Mouse (Mus musculus): ENCODE data around the gene Gm49450. TPM values are rescaled to one million over a fixed set of nuclear protein-coding genes. Genes with fewer than 3 reads are reported as not detected.

Gm49450 gene
- polyA plus RNA-seq, 1 experiment from 2014 or later, result not detected

- H3K9ac ChIP-seq, result no peak overlapping the region
- no peak overlapping the region for H3K27ac ChIP-seq
- H3K9me3 ChIP-seq (ENCODE audit: control insufficient read depth, low read length), result no peaks in the 10 kb centered on the region
- peaks cover 51% of the 10 kb centered on the region for H3K27me3 ChIP-seq (ENCODE audit: control insufficient read depth, insufficient read depth, low read length)
- ATAC-seq (ENCODE audit: low FRiP score), result no peak
- H3K4me2 ChIP-seq (replicated peaks), result no peak overlapping the region
- WGBS, result 13% methylated on average over 19 of the region's 19 CpGs
- no peak for DNase-seq (ENCODE audit: low spot score)
- H3K36me3 ChIP-seq (replicated peaks; ENCODE audit: control insufficient read depth, insufficient read depth), result no peaks in the 10 kb centered on the region
- peaks cover 25% of the 10 kb centered on the region for H3K4me1 ChIP-seq (replicated peaks; ENCODE audit: control insufficient read depth, insufficient read depth, low read length)
- no peak overlapping the region for H3K4me3 ChIP-seq (replicated peaks; ENCODE audit: low read length)
These were observed 62.1 kb downstream of the Gm49450 start for GRCm38 (mm10) chr15:98891198-98891742.

- H3K4me3 ChIP-seq (replicated peaks; ENCODE audit: low read length), result no peak overlapping the region
These were observed 65.8 kb downstream of the Gm49450 start for GRCm38 (mm10) chr15:98887526-98887925.

GRCm38 (mm10) chr15:98886667-98887387 lies 66.5 kb downstream of the Gm49450 start:
- H3K27me3 ChIP-seq (ENCODE audit: control insufficient read depth, insufficient read depth, low read length), result peaks cover 7% of the 10 kb centered on the region; the same call in 1 of the 2 replicates
- DNase-seq (ENCODE audit: low spot score), result no peak
- no peak overlapping the region for H3K4me2 ChIP-seq (replicated peaks)
- H3K4me1 ChIP-seq (replicated peaks; ENCODE audit: control insufficient read depth, insufficient read depth, low read length), result no peaks in the 10 kb centered on the region
- 72% methylated on average over 8 of the region's 8 CpGs for WGBS
- no peak overlapping the region for H3K9ac ChIP-seq
- H3K4me3 ChIP-seq (replicated peaks; ENCODE audit: low read length), result no peak overlapping the region
- no peaks in the 10 kb centered on the region for H3K9me3 ChIP-seq (ENCODE audit: control insufficient read depth, low read length)
- no peak overlapping the region for H3K27ac ChIP-seq
- no peak for ATAC-seq (ENCODE audit: low FRiP score)
- no peaks in the 10 kb centered on the region for H3K36me3 ChIP-seq (replicated peaks; ENCODE audit: control insufficient read depth, insufficient read depth)

More at GRCm38 (mm10) chr15:98887526-98887925, 65.8 kb downstream of the Gm49450 start:
- Histone ChIP-seq H3K9ac (no peak overlapping the region), H3K9me3 (ENCODE audit: control insufficient read depth, low read length) (no peaks in the 10 kb centered on the region), H3K27me3 (ENCODE audit: control insufficient read depth, insufficient read depth, low read length) (peaks cover 14% of the 10 kb centered on the region), H3K27ac (no peak overlapping the region), H3K4me1 (replicated peaks; ENCODE audit: control insufficient read depth, insufficient read depth, low read length) (no peaks in the 10 kb centered on the region), H3K36me3 (replicated peaks; ENCODE audit: control insufficient read depth, insufficient read depth) (no peaks in the 10 kb centered on the region), H3K4me2 (replicated peaks) (no peak overlapping the region)
- ATAC-seq (ENCODE audit: low FRiP score) (no peak), DNase-seq (ENCODE audit: low spot score) (no peak)
- WGBS, result 83% methylated on average over 7 of the region's 7 CpGs

- no peak overlapping the region for H3K27ac ChIP-seq
- WGBS, result 87% methylated on average over 1 of the region's 1 CpGs
These were observed 69.2 kb downstream of the Gm49450 start for GRCm38 (mm10) chr15:98884106-98884505.

GRCm38 (mm10) chr15:98883661-98884060 lies 69.7 kb downstream of the Gm49450 start:
- Histone ChIP-seq H3K4me3 (replicated peaks; ENCODE audit: low read length) (no peak overlapping the region), H3K36me3 (replicated peaks; ENCODE audit: control insufficient read depth, insufficient read depth) (no peaks in the 10 kb centered on the region), H3K4me2 (replicated peaks) (no peak overlapping the region)

More at GRCm38 (mm10) chr15:98884106-98884505, 69.2 kb downstream of the Gm49450 start:
- no peak for DNase-seq (ENCODE audit: low spot score)
- Histone ChIP-seq H3K9ac (no peak overlapping the region), H3K4me1 (replicated peaks; ENCODE audit: control insufficient read depth, insufficient read depth, low read length) (peaks cover 10% of the 10 kb centered on the region), H3K27me3 (ENCODE audit: control insufficient read depth, insufficient read depth, low read length) (no peaks in the 10 kb centered on the region), H3K36me3 (replicated peaks; ENCODE audit: control insufficient read depth, insufficient read depth) (no peaks in the 10 kb centered on the region), H3K4me2 (replicated peaks) (no peak overlapping the region), H3K4me3 (replicated peaks; ENCODE audit: low read length) (no peak overlapping the region), H3K9me3 (ENCODE audit: control insufficient read depth, low read length) (no peaks in the 10 kb centered on the region)
- no peak for ATAC-seq (ENCODE audit: low FRiP score)

More at GRCm38 (mm10) chr15:98883661-98884060, 69.7 kb downstream of the Gm49450 start:
- no peaks in the 10 kb centered on the region for H3K27me3 ChIP-seq (ENCODE audit: control insufficient read depth, insufficient read depth, low read length)
- H3K9me3 ChIP-seq (ENCODE audit: control insufficient read depth, low read length), result no peaks in the 10 kb centered on the region
- ATAC-seq (ENCODE audit: low FRiP score) (no peak), DNase-seq (ENCODE audit: low spot score) (no peak)
- no peak overlapping the region for H3K9ac ChIP-seq
- H3K27ac ChIP-seq, result no peak overlapping the region
- H3K4me1 ChIP-seq (replicated peaks; ENCODE audit: control insufficient read depth, insufficient read depth, low read length), result peaks cover 10% of the 10 kb centered on the region

Other genes with a start within 250 kb of the Gm49450 start
- 5.6 and 6.6 TPM in 2 replicates for gene Ccdc65, start 245.3 kb downstream of the Gm49450 start, polyA plus RNA-seq (2014; fragmentation: Nextera tagmentation; extraction: Ambion mirVana)
- gene Fkbp11, start 225.4 kb downstream of the Gm49450 start, polyA plus RNA-seq (2014; fragmentation: Nextera tagmentation; extraction: Ambion mirVana), result 6.4 and 7.2 TPM in 2 replicates
- 77.2 and 84.7 TPM in 2 replicates for gene Arf3, start 190.3 kb downstream of the Gm49450 start, polyA plus RNA-seq (2014; fragmentation: Nextera tagmentation; extraction: Ambion mirVana)
- gene Wnt10b, start 175.4 kb downstream of the Gm49450 start, polyA plus RNA-seq (2014; fragmentation: Nextera tagmentation; extraction: Ambion mirVana), result not detected in 2 replicates
- 1.9 and 2.1 TPM in 2 replicates for gene Wnt1, start 163.7 kb downstream of the Gm49450 start, polyA plus RNA-seq (2014; fragmentation: Nextera tagmentation; extraction: Ambion mirVana)
- gene Ddn, start 144.1 kb downstream of the Gm49450 start, polyA plus RNA-seq (2014; fragmentation: Nextera tagmentation; extraction: Ambion mirVana), result 0.59 and 0.64 TPM in 2 replicates
- 59.0 and 65.3 TPM in 2 replicates for gene Prkag1, start 122.0 kb downstream of the Gm49450 start, polyA plus RNA-seq (2014; fragmentation: Nextera tagmentation; extraction: Ambion mirVana)
- gene Kmt2d, start 82.3 kb downstream of the Gm49450 start, polyA plus RNA-seq (2014; fragmentation: Nextera tagmentation; extraction: Ambion mirVana), result 12.9 and 14.9 TPM in 2 replicates
- gene Rhebl1, start 59.0 kb downstream of the Gm49450 start, polyA plus RNA-seq (2014; fragmentation: Nextera tagmentation; extraction: Ambion mirVana), result 19.4 and 19.8 TPM in 2 replicates
- gene Dhh, start 55.0 kb downstream of the Gm49450 start, polyA plus RNA-seq (2014; fragmentation: Nextera tagmentation; extraction: Ambion mirVana), result 1.1 and 1.4 TPM in 2 replicates
- 6.4 and 8.1 TPM in 2 replicates for gene Lmbr1l, start 35.3 kb downstream of the Gm49450 start, polyA plus RNA-seq (2014; fragmentation: Nextera tagmentation; extraction: Ambion mirVana)
- 1,223 and 1,455 TPM in 2 replicates for gene Tuba1b, start 19.0 kb downstream of the Gm49450 start, polyA plus RNA-seq (2014; fragmentation: Nextera tagmentation; extraction: Ambion mirVana)
- 14,408 and 15,410 TPM in 2 replicates for gene Tuba1a, start 152 bp upstream of the Gm49450 start, polyA plus RNA-seq (2014; fragmentation: Nextera tagmentation; extraction: Ambion mirVana)
- 21.7 and 24.2 TPM in 2 replicates for gene Tuba1c, start 76.3 kb upstream of the Gm49450 start, polyA plus RNA-seq (2014; fragmentation: Nextera tagmentation; extraction: Ambion mirVana)
- 77.9 and 79.5 TPM in 2 replicates for gene Prph, start 101.6 kb upstream of the Gm49450 start, polyA plus RNA-seq (2014; fragmentation: Nextera tagmentation; extraction: Ambion mirVana)
- gene Troap, start 121.0 kb upstream of the Gm49450 start, polyA plus RNA-seq (2014; fragmentation: Nextera tagmentation; extraction: Ambion mirVana), result 3.7 and 4.0 TPM in 2 replicates
- gene C1ql4, start 134.3 kb upstream of the Gm49450 start, polyA plus RNA-seq (2014; fragmentation: Nextera tagmentation; extraction: Ambion mirVana), result 4.7 and 6.6 TPM in 2 replicates
- 0.52 and 1.0 TPM in 2 replicates for gene Dnajc22, start 139.6 kb upstream of the Gm49450 start, polyA plus RNA-seq (2014; fragmentation: Nextera tagmentation; extraction: Ambion mirVana)
- 33.7 and 33.8 TPM in 2 replicates for gene Spats2, start 172.4 kb upstream of the Gm49450 start, polyA plus RNA-seq (2014; fragmentation: Nextera tagmentation; extraction: Ambion mirVana)